Mouse (Mus musculus): ENCODE results near the gene Hbq1a. TPM values are rescaled to one million over a fixed set of nuclear protein-coding genes. Genes with fewer than 3 reads are reported as not detected.

The Hbq1a gene
- polyA plus RNA-seq, 1 experiment from 2014 or later = 1.9 TPM

- H3K9me3 ChIP-seq (ENCODE audit: control insufficient read depth, low read length) = no peaks in the 10 kb centered on the region
Measured at GRCm38 (mm10) chr11:32307006-32307405, 7.1 kb downstream of the Hbq1a start.

GRCm38 (mm10) chr11:32309446-32309845 lies 9.6 kb downstream of the Hbq1a start:
- H3K27ac ChIP-seq (ENCODE audit: low read depth, low read length) = no peak overlapping the region
- no peak overlapping the region for H3K4me2 ChIP-seq (ENCODE audit: low read depth, low read length)
- no peaks in the 10 kb centered on the region for H3K4me1 ChIP-seq (ENCODE audit: control insufficient read depth, insufficient read depth, low read length)
- no peaks in the 10 kb centered on the region for H3K36me3 ChIP-seq (ENCODE audit: control insufficient read depth, insufficient read depth, low read length)
- no peak overlapping the region for H3K4me3 ChIP-seq (ENCODE audit: low read depth, low read length)
- no peak overlapping the region for H3K9ac ChIP-seq (replicated peaks; ENCODE audit: low read depth, low read length)
- no peak for ATAC-seq (ENCODE audit: low read depth)
- 44% methylated on average over 4 of the region's 4 CpGs for WGBS
- H3K9me3 ChIP-seq (ENCODE audit: control insufficient read depth, low read length) = no peaks in the 10 kb centered on the region
- no peaks in the 10 kb centered on the region for H3K27me3 ChIP-seq (ENCODE audit: control insufficient read depth, insufficient read depth, low read length)

More at GRCm38 (mm10) chr11:32307006-32307405, 7.1 kb downstream of the Hbq1a start:
- Histone ChIP-seq H3K9ac (replicated peaks; ENCODE audit: low read depth, low read length) (no peak overlapping the region), H3K4me3 (ENCODE audit: low read depth, low read length) (no peak overlapping the region), H3K27ac (ENCODE audit: low read depth, low read length) (no peak overlapping the region), H3K4me2 (ENCODE audit: low read depth, low read length) (no peak overlapping the region), H3K27me3 (ENCODE audit: control insufficient read depth, insufficient read depth, low read length) (no peaks in the 10 kb centered on the region), H3K36me3 (ENCODE audit: control insufficient read depth, insufficient read depth, low read length) (no peaks in the 10 kb centered on the region), H3K4me1 (ENCODE audit: control insufficient read depth, insufficient read depth, low read length) (no peaks in the 10 kb centered on the region)
- ATAC-seq (ENCODE audit: low read depth) = no peak
- 88% methylated on average over 1 of the region's 1 CpGs for WGBS

GRCm38 (mm10) chr11:32309928-32310327 lies 10.1 kb downstream of the Hbq1a start:
- no peak overlapping the region for H3K4me2 ChIP-seq (ENCODE audit: low read depth, low read length)
- H3K27me3 ChIP-seq (ENCODE audit: control insufficient read depth, insufficient read depth, low read length) = no peaks in the 10 kb centered on the region
- H3K4me3 ChIP-seq (ENCODE audit: low read depth, low read length) = no peak overlapping the region
- no peak for ATAC-seq (ENCODE audit: low read depth)
- H3K36me3 ChIP-seq (ENCODE audit: control insufficient read depth, insufficient read depth, low read length) = no peaks in the 10 kb centered on the region
- no peaks in the 10 kb centered on the region for H3K9me3 ChIP-seq (ENCODE audit: control insufficient read depth, low read length)
- no peaks in the 10 kb centered on the region for H3K4me1 ChIP-seq (ENCODE audit: control insufficient read depth, insufficient read depth, low read length)
- 86% methylated on average over 3 of the region's 3 CpGs for WGBS
- H3K9ac ChIP-seq (replicated peaks; ENCODE audit: low read depth, low read length) = no peak overlapping the region
- no peak overlapping the region for H3K27ac ChIP-seq (ENCODE audit: low read depth, low read length)

- WGBS = 87% methylated on average over 3 of the region's 3 CpGs
- Histone ChIP-seq H3K27ac (ENCODE audit: low read depth, low read length) (no peak overlapping the region), H3K27me3 (ENCODE audit: control insufficient read depth, insufficient read depth, low read length) (no peaks in the 10 kb centered on the region), H3K9ac (replicated peaks; ENCODE audit: low read depth, low read length) (no peak overlapping the region), H3K9me3 (ENCODE audit: control insufficient read depth, low read length) (no peaks in the 10 kb centered on the region), H3K4me3 (ENCODE audit: low read depth, low read length) (no peak overlapping the region), H3K4me1 (ENCODE audit: control insufficient read depth, insufficient read depth, low read length) (no peaks in the 10 kb centered on the region), H3K36me3 (ENCODE audit: control insufficient read depth, insufficient read depth, low read length) (no peaks in the 10 kb centered on the region), H3K4me2 (ENCODE audit: low read depth, low read length) (no peak overlapping the region)
- ATAC-seq (ENCODE audit: low read depth) = no peak
Measured at GRCm38 (mm10) chr11:32316009-32316408, 16.1 kb downstream of the Hbq1a start.

- H3K36me3 ChIP-seq (ENCODE audit: control insufficient read depth, insufficient read depth, low read length) = no peaks in the 10 kb centered on the region
- H3K4me2 ChIP-seq (ENCODE audit: low read depth, low read length) = no peak overlapping the region
- no peak overlapping the region for H3K27ac ChIP-seq (ENCODE audit: low read depth, low read length)
- H3K9me3 ChIP-seq (ENCODE audit: control insufficient read depth, low read length) = no peaks in the 10 kb centered on the region
- 70% methylated on average over 11 of the region's 11 CpGs for WGBS
- H3K9ac ChIP-seq (replicated peaks; ENCODE audit: low read depth, low read length) = no peak overlapping the region
- H3K27me3 ChIP-seq (ENCODE audit: control insufficient read depth, insufficient read depth, low read length) = no peaks in the 10 kb centered on the region
- H3K4me3 ChIP-seq (ENCODE audit: low read depth, low read length) = no peak overlapping the region
- H3K4me1 ChIP-seq (ENCODE audit: control insufficient read depth, insufficient read depth, low read length) = no peaks in the 10 kb centered on the region
- no peak for ATAC-seq (ENCODE audit: low read depth)
Measured at GRCm38 (mm10) chr11:32320507-32321195, 20.8 kb downstream of the Hbq1a start.

GRCm38 (mm10) chr11:32321196-32321565 lies 21.3 kb downstream of the Hbq1a start:
- H3K9me3 ChIP-seq (ENCODE audit: control insufficient read depth, low read length) = no peaks in the 10 kb centered on the region
- no peak overlapping the region for H3K9ac ChIP-seq (replicated peaks; ENCODE audit: low read depth, low read length)
- ATAC-seq (ENCODE audit: low read depth) = no peak
- H3K4me2 ChIP-seq (ENCODE audit: low read depth, low read length) = no peak overlapping the region
- no peaks in the 10 kb centered on the region for H3K4me1 ChIP-seq (ENCODE audit: control insufficient read depth, insufficient read depth, low read length)
- H3K27ac ChIP-seq (ENCODE audit: low read depth, low read length) = no peak overlapping the region
- H3K36me3 ChIP-seq (ENCODE audit: control insufficient read depth, insufficient read depth, low read length) = no peaks in the 10 kb centered on the region
- WGBS = 45% methylated on average over 8 of the region's 8 CpGs
- no peaks in the 10 kb centered on the region for H3K27me3 ChIP-seq (ENCODE audit: control insufficient read depth, insufficient read depth, low read length)
- H3K4me3 ChIP-seq (ENCODE audit: low read depth, low read length) = no peak overlapping the region

GRCm38 (mm10) chr11:32324609-32325008 lies 24.7 kb downstream of the Hbq1a start:
- ATAC-seq (ENCODE audit: low read depth) = peak; percentile 90
- H3K27ac ChIP-seq (ENCODE audit: low read depth, low read length) = no peak overlapping the region
- H3K9me3 ChIP-seq (ENCODE audit: control insufficient read depth, low read length) = no peaks in the 10 kb centered on the region
- no peak overlapping the region for H3K9ac ChIP-seq (replicated peaks; ENCODE audit: low read depth, low read length)
- no peaks in the 10 kb centered on the region for H3K36me3 ChIP-seq (ENCODE audit: control insufficient read depth, insufficient read depth, low read length)
- no peaks in the 10 kb centered on the region for H3K4me1 ChIP-seq (ENCODE audit: control insufficient read depth, insufficient read depth, low read length)
- H3K4me2 ChIP-seq (ENCODE audit: low read depth, low read length) = no peak overlapping the region
- WGBS = 11% methylated on average over 15 of the region's 15 CpGs
- H3K27me3 ChIP-seq (ENCODE audit: control insufficient read depth, insufficient read depth, low read length) = no peaks in the 10 kb centered on the region
- H3K4me3 ChIP-seq (ENCODE audit: low read depth, low read length) = no peak overlapping the region

- Histone ChIP-seq H3K27me3 (ENCODE audit: control insufficient read depth, insufficient read depth, low read length) (no peaks in the 10 kb centered on the region), H3K9me3 (ENCODE audit: control insufficient read depth, low read length) (no peaks in the 10 kb centered on the region), H3K4me2 (ENCODE audit: low read depth, low read length) (no peak overlapping the region), H3K4me1 (ENCODE audit: control insufficient read depth, insufficient read depth, low read length) (no peaks in the 10 kb centered on the region), H3K27ac (ENCODE audit: low read depth, low read length) (0 out of 2 replicates have a peak overlapping the region, but pooled peaks have one; percentile 22), H3K9ac (replicated peaks; ENCODE audit: low read depth, low read length) (no peak overlapping the region), H3K4me3 (ENCODE audit: low read depth, low read length) (no peak overlapping the region), H3K36me3 (ENCODE audit: control insufficient read depth, insufficient read depth, low read length) (no peaks in the 10 kb centered on the region)
- WGBS = 34% methylated on average over 6 of the region's 6 CpGs
- peak; percentile 34; the same call in 1 of the 2 replicates for ATAC-seq (ENCODE audit: low read depth)
Measured at GRCm38 (mm10) chr11:32331075-32331474, 31.2 kb downstream of the Hbq1a start.

- Histone ChIP-seq H3K4me3 (ENCODE audit: low read depth, low read length) (no peak overlapping the region), H3K4me2 (ENCODE audit: low read depth, low read length) (no peak overlapping the region), H3K4me1 (ENCODE audit: control insufficient read depth, insufficient read depth, low read length) (no peaks in the 10 kb centered on the region), H3K36me3 (ENCODE audit: control insufficient read depth, insufficient read depth, low read length) (no peaks in the 10 kb centered on the region), H3K9ac (replicated peaks; ENCODE audit: low read depth, low read length) (no peak overlapping the region), H3K9me3 (ENCODE audit: control insufficient read depth, low read length) (no peaks in the 10 kb centered on the region), H3K27ac (ENCODE audit: low read depth, low read length) (no peak overlapping the region), H3K27me3 (ENCODE audit: control insufficient read depth, insufficient read depth, low read length) (no peaks in the 10 kb centered on the region)
- WGBS = 67% methylated on average over 5 of the region's 5 CpGs
- no peak for ATAC-seq (ENCODE audit: low read depth)
Measured at GRCm38 (mm10) chr11:32331861-32332260, 32.0 kb downstream of the Hbq1a start.

Data from neural tube, embryonic 14.5 days (tissue).